Mouse (Mus musculus): ENCODE results near the gene Plekhg1. TPM values are rescaled to one million over a fixed set of nuclear protein-coding genes. Genes with fewer than 3 reads are reported as not detected.

Gene Plekhg1
- total RNA-seq, 4 experiments from 2014 or later: 9.2 to 15.2 (median 9.3) TPM

GRCm38 (mm10) chr10:3827368-3827767, 87.2 kb downstream of the Plekhg1 start:
- no peak for DNase-seq (ENCODE audit: low spot score in 2 of 2)

DNA sequence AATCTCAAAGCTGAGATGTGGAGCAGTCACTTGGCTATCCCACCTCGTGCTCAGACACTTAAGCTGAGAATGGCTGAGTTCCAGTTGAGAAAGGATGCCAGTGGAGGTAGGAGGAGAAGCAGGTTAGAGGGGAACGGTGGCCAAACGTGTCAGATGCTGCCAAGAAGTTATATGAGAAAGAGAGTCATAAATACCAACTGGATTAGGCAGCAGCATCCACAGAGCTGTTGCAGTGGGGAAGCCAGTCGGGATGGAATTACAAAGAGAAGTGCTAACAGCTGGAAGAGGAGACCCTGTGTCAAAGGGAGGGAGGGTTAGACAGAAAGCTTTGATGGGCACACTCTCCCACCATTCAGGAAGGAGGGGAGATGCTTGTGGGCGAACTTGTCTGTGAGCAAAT, 89.3 kb downstream of the Plekhg1 start:
- no peak for DNase-seq (ENCODE audit: low spot score in 2 of 2)

GRCm38 (mm10) chr10:3830618-3831017, 90.5 kb downstream of the Plekhg1 start:
- no peak for DNase-seq (ENCODE audit: low spot score in 2 of 2)

DNA sequence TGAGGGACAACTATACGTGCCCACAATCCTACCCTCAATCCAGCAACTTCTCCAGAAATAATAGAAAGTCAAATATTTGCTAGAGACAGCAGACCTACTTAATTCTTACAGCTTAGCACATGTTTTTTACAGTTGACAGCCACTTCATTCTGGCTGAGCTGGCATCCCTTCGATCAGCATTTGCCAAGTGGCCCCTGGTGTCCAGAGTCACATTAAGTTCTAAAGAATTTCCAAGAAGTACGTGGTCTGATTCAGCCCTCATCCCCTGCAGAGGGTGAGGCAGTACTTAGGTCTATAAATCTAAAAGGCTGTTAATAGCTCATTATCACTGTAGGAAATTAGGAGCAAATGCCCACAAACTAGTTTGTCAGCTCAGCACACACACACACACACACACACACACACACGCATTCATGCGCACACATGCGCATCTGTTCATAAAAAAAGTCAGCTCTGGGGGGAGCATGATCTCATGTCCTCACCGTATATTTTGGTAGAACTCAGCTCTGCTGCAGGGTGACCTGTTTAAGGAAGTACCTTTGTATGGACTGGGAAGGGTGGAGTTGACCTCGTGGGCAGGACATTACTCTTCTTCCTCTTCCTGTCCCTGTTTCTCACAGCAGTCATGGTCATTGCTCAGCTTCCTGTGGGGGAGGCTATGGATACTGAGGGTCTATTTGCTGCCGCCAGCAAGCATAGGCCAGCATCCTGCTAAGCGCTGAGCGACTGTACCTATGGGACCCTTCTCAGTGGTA, 91.6 kb downstream of the Plekhg1 start:
- no peak for DNase-seq (ENCODE audit: low spot score in 2 of 2)

GRCm38 (mm10) chr10:3834060-3834459, 93.9 kb downstream of the Plekhg1 start:
- DNase-seq (ENCODE audit: low spot score in 2 of 2): no peak

GRCm38 (mm10) chr10:3834678-3835077, 94.5 kb downstream of the Plekhg1 start:
- DNase-seq (ENCODE audit: low spot score in 2 of 2): no peak

- no peak for DNase-seq (ENCODE audit: low spot score in 2 of 2)
Measured at GRCm38 (mm10) chr10:3835616-3836015, 95.5 kb downstream of the Plekhg1 start.

GRCm38 (mm10) chr10:3839748-3840432, 99.7 kb downstream of the Plekhg1 start:
- DNase-seq (ENCODE audit: low spot score in 2 of 2): no peak

GRCm38 (mm10) chr10:3844430-3844829, 104.3 kb downstream of the Plekhg1 start:
- DNase-seq (ENCODE audit: low spot score in 2 of 2): no peak

DNA sequence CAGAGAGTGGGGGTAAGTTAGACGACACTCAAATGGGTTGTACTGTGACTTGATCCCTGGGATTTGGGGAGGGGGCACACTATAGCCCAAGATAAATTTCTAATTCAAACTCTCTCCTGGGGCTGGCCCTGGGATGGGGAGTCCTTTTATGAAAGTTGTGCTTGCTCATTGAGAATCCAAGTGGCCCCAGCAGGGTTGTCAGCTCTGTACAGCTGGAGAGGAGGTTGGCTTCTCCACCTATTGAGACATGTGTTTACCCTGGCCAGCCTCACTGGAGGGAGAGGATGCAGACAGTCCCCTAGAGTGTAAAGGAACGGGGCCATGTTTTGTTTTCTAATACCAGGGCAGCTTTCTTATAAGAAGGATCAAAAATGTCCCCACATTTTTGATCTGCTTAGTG, 106.9 kb downstream of the Plekhg1 start:
- DNase-seq (ENCODE audit: low spot score in 2 of 2): no peak

DNA sequence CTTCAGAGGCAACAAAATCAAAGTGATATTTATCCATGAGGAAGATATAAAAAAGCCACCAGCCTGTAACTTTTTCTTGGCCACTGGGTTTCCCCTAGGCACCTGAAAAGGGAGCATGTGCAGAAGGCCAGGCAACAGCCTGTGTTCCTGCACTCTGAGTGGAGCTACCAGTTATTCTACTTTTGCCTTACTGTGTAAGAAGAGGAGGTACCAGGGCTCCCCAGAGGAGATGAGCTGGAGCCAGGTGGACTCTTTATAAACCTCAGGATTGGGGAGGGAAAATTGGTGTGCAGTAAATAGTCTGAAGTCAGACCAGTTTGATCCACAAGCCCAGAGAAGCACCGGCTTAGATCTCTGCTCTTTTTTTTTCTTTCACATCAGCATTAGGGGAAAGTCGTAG, 111.3 kb downstream of the Plekhg1 start:
- no peak for DNase-seq (ENCODE audit: low spot score in 2 of 2)

DNA sequence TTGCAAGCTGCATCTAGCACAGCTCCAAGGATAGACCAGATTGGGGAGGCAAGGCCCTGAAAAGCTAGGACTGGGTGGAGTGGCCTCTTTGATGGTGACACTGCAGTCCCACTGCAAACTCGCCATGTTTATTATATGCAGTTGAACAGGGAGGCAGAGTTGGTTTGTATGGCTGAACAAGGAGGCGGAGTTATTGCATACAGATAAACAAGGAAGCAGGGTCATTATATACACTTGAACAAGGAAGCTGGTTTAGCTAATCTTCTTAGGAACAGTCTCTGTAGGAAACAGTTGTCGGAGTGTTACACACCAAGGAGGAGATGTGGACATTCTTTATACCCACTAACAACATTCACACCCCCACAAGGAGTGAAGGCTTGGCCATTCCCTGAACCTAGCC, 112.6 kb downstream of the Plekhg1 start:
- DNase-seq (ENCODE audit: low spot score in 2 of 2): no peak

DNA sequence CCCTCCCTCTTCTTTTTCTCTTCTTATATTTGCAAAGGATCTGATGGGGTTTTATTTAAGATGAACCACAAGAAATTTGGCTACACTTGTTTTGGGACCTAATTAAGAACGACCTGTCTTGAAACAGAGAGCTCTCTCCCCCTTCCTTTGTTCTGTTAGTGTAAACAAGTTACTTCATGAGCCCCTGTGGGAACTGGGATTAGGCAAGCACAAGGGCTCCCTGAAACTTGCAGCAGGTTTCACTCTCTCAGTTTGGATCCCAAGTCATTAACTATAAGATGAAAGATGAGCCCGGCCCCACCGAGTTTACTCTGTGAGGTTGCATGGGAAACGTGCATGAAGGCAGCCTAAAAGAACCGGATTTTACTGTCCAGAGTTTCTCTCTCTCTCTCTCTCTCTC, 117.7 kb downstream of the Plekhg1 start:
- no peak for DNase-seq (ENCODE audit: low spot score in 2 of 2)

DNA sequence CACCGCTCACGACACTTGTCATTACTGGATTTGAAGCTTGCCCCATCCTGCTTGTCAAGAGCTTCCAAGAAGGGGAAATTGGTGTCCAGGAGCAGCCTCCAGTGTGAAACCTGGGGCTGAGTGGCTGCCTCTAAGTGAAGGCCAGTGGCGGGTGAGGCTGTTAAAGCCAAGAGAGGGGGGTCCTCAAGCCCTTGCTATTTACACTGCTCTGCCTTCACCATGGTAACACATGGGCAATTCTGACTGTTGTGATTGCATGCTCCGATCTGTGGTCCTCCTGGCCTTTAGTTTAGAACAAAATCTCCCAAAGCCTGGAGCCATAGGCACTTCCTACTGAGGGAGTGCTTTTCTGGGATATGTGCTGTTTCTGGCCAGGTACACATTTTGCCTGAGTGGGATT, 118.3 kb downstream of the Plekhg1 start:
- DNase-seq (ENCODE audit: low spot score in 2 of 2): no peak

GRCm38 (mm10) chr10:3858961-3859714, 119.0 kb downstream of the Plekhg1 start:
- no peak for DNase-seq (ENCODE audit: low spot score in 2 of 2)

- DNase-seq (ENCODE audit: low spot score in 2 of 2): no peak
Measured at GRCm38 (mm10) chr10:3863411-3864195, 123.4 kb downstream of the Plekhg1 start.

- DNase-seq (ENCODE audit: low spot score in 2 of 2): no peak
Measured at GRCm38 (mm10) chr10:3864196-3864540, 124.0 kb downstream of the Plekhg1 start.

DNA sequence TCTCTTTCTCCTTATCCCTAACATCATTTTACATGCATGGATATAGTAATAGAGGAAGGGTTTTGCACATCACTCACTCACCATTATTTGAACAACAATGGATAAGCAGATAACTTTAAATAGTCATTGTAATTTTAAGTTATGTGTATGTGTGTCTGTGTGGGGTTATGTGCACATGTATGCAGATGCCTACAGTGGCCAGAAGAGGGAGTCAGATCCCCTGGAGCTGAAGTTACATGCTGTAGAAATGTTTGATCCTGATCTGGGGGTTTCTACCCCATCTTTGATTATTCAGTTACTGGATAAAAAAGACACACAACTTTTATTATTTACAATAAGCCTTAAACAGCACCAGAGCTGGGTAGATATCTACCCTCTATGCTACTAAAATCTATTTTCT, 127.1 kb downstream of the Plekhg1 start:
- DNase-seq (ENCODE audit: low spot score in 2 of 2): no peak

DNA sequence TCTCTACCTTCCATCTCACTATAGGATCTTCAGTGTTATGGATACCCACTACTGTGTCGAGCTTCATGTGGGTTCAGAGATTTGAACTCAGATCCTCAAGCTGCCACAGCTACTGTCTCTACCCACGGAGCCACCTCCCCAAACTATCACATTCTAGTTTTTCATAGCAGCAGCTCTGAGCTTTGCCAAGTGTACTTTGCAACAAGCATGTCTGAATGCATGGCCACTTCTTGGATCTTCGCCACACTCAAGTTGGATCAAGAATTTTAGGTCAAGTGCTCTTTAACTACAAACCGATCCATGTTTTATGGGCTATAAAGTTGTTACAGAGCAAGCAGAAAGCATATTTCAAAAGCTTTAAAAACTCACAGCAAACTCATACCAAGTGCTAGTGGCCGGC, 130.7 kb downstream of the Plekhg1 start:
- DNase-seq (ENCODE audit: low spot score in 2 of 2): no peak

- no peak for DNase-seq (ENCODE audit: low spot score in 2 of 2)
Measured at GRCm38 (mm10) chr10:3873467-3873866, 133.3 kb downstream of the Plekhg1 start.

DNA sequence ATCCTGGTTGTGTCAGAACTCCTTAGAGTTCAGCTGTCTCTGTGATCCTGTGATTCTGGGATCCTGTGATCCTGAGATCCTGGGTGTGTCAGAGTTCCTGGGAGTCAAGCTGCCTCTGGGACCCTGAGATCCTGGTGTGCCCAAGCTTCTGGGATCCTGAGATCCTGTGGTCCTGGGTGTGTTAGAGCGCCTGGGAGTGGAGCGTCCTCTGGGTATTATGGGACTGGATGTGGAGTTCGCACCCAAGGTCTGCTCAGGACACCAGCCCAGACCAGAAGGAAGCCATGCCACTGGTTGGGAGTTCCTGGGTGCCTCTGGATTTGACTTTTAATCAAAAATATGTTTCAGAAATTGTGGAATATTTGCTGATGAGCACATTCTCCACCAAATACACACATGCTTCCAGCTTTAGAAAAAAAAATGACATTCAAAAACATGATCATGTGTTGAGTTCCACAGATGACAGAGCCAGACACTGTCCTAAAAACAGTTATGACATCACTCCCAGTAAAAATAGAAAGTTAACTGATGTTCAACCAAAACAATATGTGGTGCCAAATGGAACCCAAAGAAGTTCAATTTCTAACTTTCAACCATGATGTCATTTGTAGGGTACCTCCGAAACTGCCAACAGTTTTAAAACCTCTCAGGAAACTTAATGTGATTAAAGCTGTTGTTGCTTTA, 137.8 kb downstream of the Plekhg1 start:
- no peak for DNase-seq (ENCODE audit: low spot score in 2 of 2)

Data from left cerebral cortex, adult 8-10 months (tissue).